Mouse (Mus musculus): Measurements from ENCODE around the gene Arpp21.

The Arpp21 gene

DNA sequence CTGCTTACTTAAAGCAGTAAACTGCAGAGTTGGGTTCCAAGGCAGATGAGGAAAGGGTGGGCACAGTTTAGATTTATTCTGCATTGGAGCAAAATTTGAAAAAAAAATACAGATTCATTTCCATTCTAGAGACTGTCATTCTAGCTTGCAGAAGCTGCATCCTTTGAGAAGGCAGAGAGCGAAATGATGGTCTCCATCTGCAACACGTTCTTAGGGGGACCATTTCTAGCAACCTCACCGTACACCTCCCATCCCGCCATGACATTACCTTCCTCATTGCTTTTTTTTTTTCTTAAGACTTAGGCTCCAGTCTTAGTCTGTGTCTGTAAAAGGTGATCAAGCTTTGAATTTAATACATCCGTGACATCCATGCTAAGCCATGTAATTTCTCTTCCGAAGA is 2.4 kb downstream of the Arpp21 start:
- ChIA-PET POLR2A (no interaction called here), CTCF (interaction anchor here in 1 of 4 experiments (0.7 kb wide), 1 partner anchor 131 kb away, joined by 8 read pairs; no protein-coding TSS in a partner anchor)

DNA sequence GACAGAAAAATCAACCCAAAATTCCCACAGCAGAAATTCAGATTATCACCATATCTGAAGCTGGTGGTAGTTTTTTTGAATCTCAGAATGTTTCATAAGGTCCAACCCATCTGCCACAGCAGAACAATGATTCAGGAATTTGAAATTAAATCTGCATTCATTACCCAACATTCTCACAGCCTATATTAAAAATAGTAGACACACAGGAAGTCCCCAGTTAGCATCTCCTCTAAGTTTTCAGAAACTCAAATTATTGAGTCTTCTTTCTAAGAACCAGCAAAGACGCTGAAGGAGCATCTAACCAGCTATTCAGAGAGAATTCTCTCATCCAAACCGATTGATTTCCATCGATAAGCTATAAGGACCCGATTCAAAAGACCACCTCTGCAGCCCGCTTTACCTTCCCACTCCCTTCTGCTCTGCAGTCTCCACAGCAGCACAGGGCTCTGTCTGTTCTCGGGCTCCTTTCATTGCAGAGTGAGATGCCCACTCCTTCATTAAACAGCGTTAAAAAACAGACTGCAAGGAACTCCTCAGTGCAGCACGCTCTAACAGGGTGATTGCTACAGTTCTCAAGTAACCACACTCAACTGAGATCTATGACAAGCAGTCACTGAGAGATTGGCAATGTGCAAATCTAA is 3.7 kb downstream of the Arpp21 start:
- POLR2A ChIA-PET, result no interaction called here
- CTCF ChIA-PET, result no interaction called here

DNA sequence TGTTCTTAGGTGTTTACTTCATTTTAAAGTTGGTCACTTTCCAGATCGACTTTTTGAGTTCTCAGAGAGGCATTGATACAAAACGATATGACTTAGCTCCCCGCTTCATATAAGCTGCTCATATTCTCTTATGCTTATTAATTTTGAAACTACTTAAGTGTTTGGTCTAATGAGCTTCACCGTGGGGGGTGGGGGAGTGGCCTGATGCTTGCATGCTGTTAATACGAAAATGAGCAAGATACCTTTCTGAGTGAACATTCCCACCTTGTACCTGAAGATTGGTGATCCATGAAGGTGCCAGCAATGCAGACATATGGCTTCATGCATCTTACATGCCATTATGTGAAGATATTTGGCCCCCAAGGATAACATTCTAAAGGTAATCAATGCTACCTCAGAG is 4.4 kb downstream of the Arpp21 start:
- POLR2A ChIA-PET, result interaction anchor here in 1 of 4 experiments (0.7 kb wide), 1 partner anchor 136 kb away, joined by 4 read pairs; no protein-coding TSS in a partner anchor
- CTCF ChIA-PET, result no interaction called here

DNA sequence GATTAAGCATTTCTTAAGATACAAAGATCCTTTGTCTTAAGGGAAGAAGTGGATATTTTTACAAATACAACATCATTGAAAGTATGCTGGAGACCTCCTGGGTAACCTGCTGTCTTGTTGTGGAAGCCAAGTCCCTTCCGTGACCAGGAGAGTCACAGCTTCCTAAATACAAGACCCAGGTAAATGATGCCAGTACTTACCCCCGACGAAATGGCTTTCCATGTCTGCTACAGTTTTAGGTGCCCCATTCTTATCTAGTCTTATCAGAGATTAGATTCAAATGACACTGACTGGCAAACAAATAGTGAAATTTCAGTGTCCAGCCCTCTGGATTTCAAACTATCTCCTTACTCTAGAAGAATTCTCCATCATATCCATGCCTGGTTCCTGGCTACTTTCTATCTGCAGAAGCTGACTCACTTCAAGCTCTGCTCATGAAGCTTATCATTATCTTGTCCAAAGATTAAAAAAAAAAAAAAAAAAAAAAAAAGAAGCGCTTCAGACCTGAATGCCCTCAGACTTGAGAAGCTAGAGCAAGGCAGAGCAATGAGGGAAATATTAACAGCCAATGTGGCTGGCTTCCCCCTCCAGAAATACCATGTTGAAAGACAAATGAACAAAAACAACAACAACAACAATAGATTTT is 4.9 kb downstream of the Arpp21 start:
- POLR2A ChIA-PET, result interaction anchor here in 1 of 4 experiments (0.7 kb wide), 1 partner anchor 137 kb away, joined by 4 read pairs; no protein-coding TSS in a partner anchor
- CTCF ChIA-PET, result interaction anchor here in 1 of 4 experiments (0.6 kb wide), 1 partner anchor 30 kb away, joined by 6 read pairs; no protein-coding TSS in a partner anchor

DNA sequence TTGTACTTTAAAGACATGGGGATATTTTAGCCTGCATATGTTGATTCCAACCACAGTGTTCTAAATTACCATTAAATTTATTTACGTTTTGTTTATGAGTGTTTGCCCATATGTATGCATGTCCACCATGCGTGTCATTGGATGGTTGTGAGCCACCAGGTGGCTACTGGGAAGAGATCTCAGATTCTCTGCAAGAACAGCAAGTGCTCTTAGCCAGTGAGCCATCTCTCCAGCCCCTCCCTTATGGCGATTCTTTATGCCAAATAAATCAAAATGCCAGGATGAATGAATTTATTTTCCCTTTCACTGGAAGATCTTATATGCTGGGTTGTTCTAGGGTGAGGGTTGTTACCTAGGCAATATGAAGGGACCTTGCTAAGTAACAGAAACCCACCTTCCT is 7.3 kb downstream of the Arpp21 start:
- POLR2A ChIA-PET, result no interaction called here
- CTCF ChIA-PET, result no interaction called here

DNA sequence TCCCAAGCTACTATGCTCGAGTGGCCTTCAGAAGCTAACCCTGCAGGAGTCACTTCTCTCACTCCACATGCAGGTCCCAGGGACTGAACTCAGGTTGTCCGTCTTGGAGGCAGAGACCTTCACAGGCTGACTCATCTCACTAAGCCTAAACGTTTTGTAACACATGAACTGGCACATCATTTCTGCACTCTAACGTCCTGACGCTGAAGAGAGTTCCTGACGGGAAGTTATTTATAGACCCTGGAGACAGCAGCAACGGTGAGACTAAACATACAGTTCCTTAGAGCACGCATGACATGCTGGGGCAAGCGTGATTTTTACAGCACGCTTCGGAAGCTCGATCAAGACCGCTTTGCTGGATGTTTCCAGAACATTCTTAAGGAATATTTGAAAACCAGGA is 8.6 kb downstream of the Arpp21 start:
- ChIA-PET POLR2A (no interaction called here), CTCF (no interaction called here)

DNA sequence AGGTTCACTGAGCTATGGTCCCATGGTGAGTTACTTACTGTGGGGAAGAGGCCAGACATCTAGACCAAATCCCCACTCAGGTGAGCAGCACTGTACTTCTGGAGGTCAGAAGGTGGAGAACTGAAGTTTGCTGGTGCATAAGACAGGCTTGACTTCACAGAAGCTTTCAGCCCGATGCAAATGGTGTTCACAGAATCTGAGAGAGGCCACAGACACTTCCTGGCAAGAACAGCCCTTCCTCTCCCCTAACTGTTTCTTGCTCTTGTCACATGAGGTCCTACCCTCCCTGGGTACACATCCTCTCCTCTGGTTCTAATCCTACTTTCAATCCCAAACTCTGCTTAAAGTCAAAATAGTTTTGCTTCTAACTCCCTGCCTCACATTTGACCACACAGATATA is 9.2 kb downstream of the Arpp21 start:
- ChIA-PET CTCF (interaction anchor here in 1 of 4 experiments (0.5 kb wide), 1 partner anchor 79 kb away, joined by 5 read pairs; no protein-coding TSS in a partner anchor), POLR2A (no interaction called here)

DNA sequence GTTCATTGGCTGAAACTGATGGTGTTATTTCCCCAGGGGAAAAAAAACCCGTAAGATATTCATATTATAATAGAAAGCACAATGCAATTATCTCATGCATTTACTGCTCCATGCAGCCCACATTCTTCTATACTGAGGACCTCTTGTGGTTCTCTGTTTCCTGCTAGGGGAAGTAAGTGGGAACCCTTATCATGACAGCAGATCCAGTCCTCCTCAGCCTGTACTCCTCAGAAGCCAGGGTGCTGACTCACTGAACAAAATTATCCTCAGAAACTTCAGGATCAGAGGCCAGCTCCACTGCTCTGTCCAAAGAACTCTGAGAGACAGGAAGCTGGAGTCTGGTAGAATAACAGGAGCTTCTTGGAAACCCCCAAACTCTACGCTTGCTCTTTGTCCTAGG is 10.7 kb downstream of the Arpp21 start:
- CTCF ChIA-PET, result no interaction called here
- POLR2A ChIA-PET, result no interaction called here

DNA sequence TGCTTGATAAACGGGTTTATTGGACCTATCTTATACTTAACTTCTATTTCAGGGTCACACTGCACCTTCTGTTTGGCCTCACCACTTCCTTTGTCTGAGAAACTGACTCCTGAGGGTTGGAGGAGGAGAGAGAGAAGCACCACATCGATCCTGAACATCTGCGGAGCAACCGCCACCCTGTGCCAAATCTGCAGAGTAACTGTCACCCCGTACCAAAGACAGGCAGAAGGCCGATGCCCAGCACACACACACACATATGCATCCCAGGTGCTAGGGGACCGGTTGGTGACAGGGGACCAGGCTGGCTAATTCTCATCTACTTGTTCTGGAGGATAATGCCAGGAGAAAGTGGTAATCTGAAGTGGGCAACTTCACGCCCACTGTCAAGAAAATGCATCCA is 16.4 kb downstream of the Arpp21 start:
- POLR2A ChIA-PET, result no interaction called here
- CTCF ChIA-PET, result no interaction called here

DNA sequence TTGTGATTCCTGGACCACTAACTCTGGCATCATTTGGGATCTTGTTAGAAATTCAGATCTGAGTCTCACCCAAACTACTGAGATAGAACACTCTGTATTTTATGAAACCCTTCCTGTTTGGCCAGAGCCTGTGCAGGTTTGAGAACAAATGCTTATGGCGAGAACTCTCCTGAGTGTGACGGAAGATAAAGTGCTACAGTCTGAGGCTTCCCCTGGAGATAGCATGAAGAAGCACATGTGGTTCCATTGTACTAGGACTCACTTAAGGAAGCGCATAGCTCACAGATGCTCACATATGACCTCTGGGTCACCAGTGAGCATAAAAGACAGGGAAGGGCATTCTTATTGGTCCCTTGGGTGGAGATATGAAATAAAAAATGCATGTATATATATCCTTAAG is 17.5 kb downstream of the Arpp21 start:
- ChIA-PET CTCF (no interaction called here), POLR2A (no interaction called here)

DNA sequence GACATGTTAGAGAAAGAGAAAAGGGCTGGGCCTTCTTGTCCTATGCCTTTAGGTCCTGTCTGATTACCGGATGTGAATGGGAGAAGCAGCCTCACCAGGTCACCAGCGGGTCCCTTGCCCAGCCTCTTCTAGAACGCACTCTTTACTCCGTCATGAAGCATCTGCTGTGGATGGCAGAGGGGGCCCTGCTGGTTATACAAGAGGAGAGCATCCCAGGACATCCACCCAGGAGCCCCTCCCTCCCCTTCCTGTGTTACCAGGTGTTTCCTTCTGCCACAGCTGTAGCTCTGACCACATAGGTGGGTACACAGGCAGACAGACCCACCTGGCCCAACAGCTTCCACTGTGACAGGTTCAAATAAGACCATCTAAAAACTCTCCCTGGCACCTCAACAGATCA is 18.6 kb downstream of the Arpp21 start:
- POLR2A ChIA-PET, result no interaction called here
- CTCF ChIA-PET, result no interaction called here

DNA sequence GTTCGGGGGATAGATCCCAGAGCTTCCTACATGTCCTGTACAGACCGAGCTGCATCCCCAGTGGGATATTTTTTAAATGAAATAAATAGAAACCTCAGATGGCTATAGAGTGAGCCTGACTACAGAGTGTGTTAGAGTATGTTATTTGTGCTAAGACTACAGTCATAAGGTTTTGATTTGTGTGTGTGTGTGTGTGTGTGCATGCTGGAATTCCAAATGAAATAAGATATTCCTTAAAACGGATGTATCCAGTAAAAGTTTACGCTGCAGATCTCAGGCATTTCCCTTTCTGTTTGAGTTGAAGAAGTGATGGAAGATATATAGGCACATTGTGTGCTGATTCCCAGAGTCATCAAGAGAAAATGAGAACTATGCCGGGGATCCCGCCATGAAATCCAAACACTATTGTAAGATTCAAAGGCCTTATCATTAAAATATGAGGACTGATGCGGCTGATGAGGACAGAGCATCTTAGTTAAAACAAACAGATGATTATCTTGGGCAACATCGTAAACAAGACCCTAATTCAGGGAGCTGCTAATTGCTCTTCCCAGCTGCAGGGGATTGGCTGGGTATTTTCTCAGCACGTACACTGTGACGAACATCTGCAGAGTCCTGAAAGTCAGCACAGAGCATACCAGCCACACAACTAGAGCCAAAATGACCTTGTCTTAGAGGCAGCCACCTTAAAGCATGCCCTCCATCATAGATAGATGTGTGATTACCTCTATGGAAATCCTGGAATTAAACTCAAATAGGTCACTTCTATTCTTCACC is 20.5 kb downstream of the Arpp21 start:
- ChIA-PET POLR2A (no interaction called here), CTCF (no interaction called here)

DNA sequence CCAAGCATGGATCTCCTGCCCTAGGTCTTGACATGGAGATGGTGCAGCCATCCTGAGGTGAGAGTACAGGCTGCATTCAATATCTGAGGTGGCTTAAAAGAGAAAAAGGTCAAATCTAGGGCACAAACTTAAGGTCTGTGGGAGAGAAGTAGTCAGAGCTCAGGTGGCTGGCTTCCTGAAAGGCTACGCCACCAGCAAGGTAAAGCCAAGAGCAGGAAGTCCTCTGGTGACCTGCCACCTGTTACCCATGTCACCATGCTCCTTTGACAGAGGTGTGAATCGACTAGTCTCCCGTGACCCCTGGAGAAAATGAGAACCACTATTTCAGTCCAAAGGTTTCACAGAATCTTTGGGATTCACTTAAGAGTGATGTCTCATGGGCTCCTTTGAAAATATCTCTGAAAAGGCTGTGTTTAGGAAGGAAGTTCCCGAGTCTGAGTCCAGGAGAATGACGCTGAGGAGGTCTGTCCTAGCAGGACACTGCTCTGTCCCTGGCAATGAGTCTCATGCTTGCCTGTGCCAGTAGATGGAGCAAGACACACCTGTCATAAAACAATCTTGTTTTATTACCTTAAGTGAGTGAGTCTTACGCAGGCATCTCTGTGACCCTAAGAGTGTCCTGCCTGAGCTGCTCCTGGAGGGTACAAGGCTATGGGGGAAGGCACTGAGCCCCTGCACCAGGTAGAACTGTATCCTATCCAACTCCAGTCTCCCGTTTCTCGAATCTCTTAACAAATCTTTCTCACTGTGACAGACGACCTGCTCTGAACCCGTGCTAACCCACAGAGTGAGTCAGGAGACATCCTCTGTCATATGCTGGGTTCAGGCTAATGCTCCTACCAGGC is 22.1 kb downstream of the Arpp21 start:
- POLR2A ChIA-PET, result no interaction called here
- CTCF ChIA-PET, result no interaction called here

DNA sequence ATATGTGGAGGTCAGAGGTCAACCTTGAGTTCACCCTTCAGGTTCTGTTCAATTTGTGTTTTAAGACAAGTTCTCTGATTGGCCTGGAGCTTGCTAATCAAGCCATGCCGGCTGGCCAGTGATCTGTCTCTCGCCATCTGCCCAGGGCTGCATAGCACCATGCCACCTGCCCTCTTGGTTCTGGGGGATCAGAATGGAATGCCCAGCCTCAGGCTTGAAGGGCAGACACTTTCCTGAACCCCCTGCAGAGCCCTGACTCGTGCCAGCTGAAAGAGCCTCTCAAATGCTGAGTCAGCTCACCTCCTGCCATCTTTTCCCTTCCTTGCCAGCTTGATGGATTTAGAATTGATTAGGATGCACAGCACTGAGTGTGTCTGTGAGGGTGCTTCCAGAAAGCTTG is 25.9 kb downstream of the Arpp21 start:
- ChIA-PET CTCF (no interaction called here), POLR2A (interaction anchor here in 1 of 4 experiments (1.2 kb wide), 1 partner anchor 16 kb away, joined by 4 read pairs; no protein-coding TSS in a partner anchor)

DNA sequence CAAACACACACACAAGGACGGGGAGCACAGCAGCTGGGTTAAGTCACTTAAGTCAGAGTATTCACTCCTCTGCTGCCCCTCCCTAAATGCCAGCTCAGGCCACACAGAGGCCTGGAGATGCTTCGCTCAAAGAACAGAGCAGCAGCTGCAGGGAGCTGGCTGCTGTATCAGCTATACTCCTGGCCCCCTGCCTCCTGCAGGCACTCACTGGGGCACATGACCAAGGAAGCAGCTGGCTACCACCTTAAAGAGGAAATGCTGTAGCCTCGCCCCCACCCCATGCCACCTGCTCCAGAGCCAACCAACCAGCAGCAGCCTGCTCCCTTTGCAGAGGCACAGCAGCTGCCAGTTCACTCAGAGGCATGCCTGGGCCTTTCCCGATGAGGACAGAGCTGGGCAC is 28.0 kb downstream of the Arpp21 start:
- ChIA-PET CTCF (interaction anchor here in 1 of 4 experiments (0.7 kb wide), 1 partner anchor 272 kb away, joined by 3 read pairs; no protein-coding TSS in a partner anchor), POLR2A (interaction anchor here in 1 of 4 experiments (0.5 kb wide), 1 partner anchor 70 kb away, joined by 3 read pairs; no protein-coding TSS in a partner anchor)

DNA sequence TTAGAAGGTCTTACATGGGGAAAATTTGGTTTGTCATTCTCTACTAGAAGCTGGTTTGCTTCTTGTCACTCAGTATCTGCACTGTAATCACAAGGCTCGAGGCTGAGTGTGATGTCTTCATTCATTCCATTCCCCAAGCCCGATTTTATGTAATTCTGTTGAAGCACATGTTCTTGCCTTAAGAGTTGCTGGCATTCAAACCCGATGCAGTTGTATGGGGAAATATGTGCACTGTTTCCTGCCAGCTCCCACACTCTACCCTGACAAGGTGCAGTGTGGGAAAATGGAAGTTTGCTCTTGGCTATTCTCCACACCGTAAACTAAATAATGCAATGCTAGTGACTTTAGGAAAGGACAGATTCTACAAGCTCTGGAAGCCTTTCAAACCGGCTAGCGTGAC is 37.4 kb downstream of the Arpp21 start:
- POLR2A ChIA-PET, result no interaction called here
- CTCF ChIA-PET, result interaction anchor here in 1 of 4 experiments (0.5 kb wide), 1 partner anchor 108 kb away, joined by 3 read pairs; no protein-coding TSS in a partner anchor

DNA sequence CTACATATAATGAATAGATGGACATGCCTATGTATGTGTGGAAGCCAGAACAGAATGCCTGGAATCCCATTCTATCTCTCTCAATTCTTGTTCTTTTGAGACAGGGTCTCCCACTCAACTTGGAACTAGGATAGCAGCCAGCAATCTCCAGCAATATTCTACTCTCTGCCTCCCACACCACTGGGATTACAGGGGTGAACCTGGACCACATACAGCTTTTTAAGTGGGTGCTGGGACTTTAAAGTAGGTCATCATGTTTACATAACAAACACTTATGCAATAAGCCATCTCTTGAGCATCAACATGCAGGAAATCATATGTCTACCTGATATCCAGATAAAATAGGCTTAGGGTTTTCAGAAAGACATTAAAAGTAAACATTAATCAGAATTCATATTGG is 41.7 kb downstream of the Arpp21 start:
- ChIA-PET POLR2A (no interaction called here), CTCF (no interaction called here)

DNA sequence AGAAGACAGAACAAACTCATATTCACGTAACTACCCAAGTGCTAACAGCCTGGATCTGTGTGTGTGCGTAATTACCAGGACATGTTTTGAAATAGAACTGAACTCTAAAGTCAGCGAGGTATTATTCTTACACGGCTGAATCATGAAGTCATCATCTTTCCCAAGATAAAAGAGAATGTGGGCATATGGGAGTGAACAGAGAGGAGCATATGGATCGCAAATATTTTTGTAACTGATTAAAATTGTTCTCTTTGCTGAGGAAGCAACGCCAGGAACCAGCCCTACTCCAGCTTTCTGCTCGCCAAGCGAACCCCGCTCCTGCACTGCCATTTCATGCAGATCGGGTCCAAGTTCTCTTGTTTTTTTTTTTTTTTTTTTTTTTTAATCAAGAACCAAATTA is 46.3 kb downstream of the Arpp21 start:
- ChIA-PET POLR2A (interaction anchor here in 1 of 4 experiments (0.5 kb wide), 1 partner anchor 10 kb away, joined by 7 read pairs; no protein-coding TSS in a partner anchor), CTCF (interaction anchor here in 1 of 4 experiments (0.7 kb wide), 1 partner anchor 1557 kb away, joined by 3 read pairs; no protein-coding TSS in a partner anchor)

DNA sequence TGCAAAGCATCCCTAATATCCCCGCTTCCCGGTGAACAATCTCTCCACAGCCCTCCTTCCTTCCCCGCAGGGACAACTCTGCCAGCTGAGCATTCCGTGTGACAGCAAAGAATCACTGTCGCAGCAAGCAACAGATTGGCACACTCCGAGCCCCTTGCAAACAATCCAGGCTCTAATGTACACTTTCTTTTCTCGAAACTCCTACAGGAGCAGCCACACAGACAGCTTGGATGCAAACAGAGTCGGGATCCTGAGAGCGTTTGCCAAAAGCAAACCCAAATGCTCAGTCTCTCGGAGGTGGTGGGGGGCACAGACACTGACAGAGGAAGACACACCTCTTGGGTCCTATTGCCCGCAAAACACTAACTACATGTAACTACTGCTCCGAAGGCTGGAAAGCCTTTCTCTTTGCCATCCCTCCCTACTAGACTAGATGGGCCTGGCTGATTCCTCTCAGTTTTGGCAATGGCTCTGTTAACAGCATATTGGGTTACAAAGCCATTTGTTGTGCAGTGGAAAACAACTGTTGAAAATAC is 47.3 kb downstream of the Arpp21 start:
- POLR2A ChIA-PET, result no interaction called here
- CTCF ChIA-PET, result interaction anchor here in 1 of 4 experiments (0.7 kb wide), 1 partner anchor 1558 kb away, joined by 3 read pairs; no protein-coding TSS in a partner anchor
